Mouse (Mus musculus) limb, embryonic 12.5 days (tissue): Measurements from ENCODE around the gene Txnl4b. TPM values are rescaled to one million over a fixed set of nuclear protein-coding genes. Genes with fewer than 3 reads are reported as not detected.

Source experiments
- ATAC-seq: fragments of 200-750 bp; cut with Nextera tagmentation; 2 replicates; pipeline ENCODE4 v1.8.0; 2017; ENCODE audit warnings: low read depth, moderate TSS enrichment; ENCODE audit not compliant: insufficient number of reproducible peaks, insufficient read depth, low FRiP score, low TSS enrichment
- H3K27ac ChIP-seq: fragments of 300-500 bp; sonication (generic); 2 replicates; pipeline ENCODE4 v1.5.1; 2016; ENCODE audit warnings: mild to moderate bottlenecking, moderate library complexity
- H3K27me3 ChIP-seq: fragments of 300-500 bp; sonication (generic); 2 replicates; pipeline ENCODE4 v1.6.1; 2016; ENCODE audit warnings: mild to moderate bottlenecking, moderate library complexity
- H3K36me3 ChIP-seq: fragments of 300-500 bp; sonication (generic); 2 replicates; pipeline ENCODE4 v1.6.1; 2016; ENCODE audit warnings: mild to moderate bottlenecking, moderate library complexity
- H3K4me1 ChIP-seq: fragments of 300-500 bp; sonication (generic); replicated peaks from 2 replicates; pipeline ENCODE4 v1.6.1; 2016
- H3K4me2 ChIP-seq: fragments of 300-500 bp; sonication (generic); 2 replicates; pipeline ENCODE4 v1.6.1; 2016; ENCODE audit warnings: mild to moderate bottlenecking, moderate library complexity
- H3K4me3 ChIP-seq: fragments of 300-500 bp; sonication (generic); replicated peaks from 2 replicates; pipeline ENCODE4 v1.5.1; 2016; ENCODE audit warnings: mild to moderate bottlenecking
- H3K9ac ChIP-seq: fragments of 300-500 bp; sonication (generic); replicated peaks from 2 replicates; pipeline ENCODE4 v1.6.1; 2016; ENCODE audit warnings: mild to moderate bottlenecking, moderate library complexity
- H3K9me3 ChIP-seq: fragments of 300-500 bp; sonication (generic); 2 replicates; pipeline ENCODE4 v1.6.1; 2016; ENCODE audit warnings: mild to moderate bottlenecking, moderate library complexity
- WGBS: fragments of 180-500 bp; shearing (Covaris S2); methylation state at CpG from one replicate; pipeline ENCODE4 v1.1.7; 2016; 5-methylcytosine and 5-hydroxymethylcytosine counted together
- polyA plus RNA-seq: library from polyadenylated mRNA; unstranded; fragments of >200 nt; fragmentation: Nextera tagmentation; extraction: Ambion mirVana; gene quantifications from 2 replicates; pipeline ENCODE4 v1.2.1, GENCODE M21; 2016

Gene Txnl4b
- polyA plus RNA-seq, result 20.0 and 22.7 TPM in 2 replicates

- peaks cover 16% of the 10 kb centered on the region for H3K4me1 ChIP-seq
- H3K27ac ChIP-seq, result peak within 1 kb of the TSS; percentile 92
- H3K9ac ChIP-seq, result peak within 1 kb of the TSS; percentile 93
- no peaks in the 10 kb centered on the region for H3K27me3 ChIP-seq
- peak within 1 kb of the TSS; percentile 89 for H3K4me3 ChIP-seq
- ATAC-seq, result peak; percentile 99
- H3K9me3 ChIP-seq, result no peaks in the 10 kb centered on the region
- WGBS, result under 1% methylated on average over 52 of the region's 52 CpGs
- peaks cover 39% of the 10 kb centered on the region for H3K36me3 ChIP-seq
- peak within 1 kb of the TSS; percentile 80 for H3K4me2 ChIP-seq
These were observed at the start of gene Txnl4b, which contains the start of gene Dhx38 for GRCm38 (mm10) chr8:109565498-109566333. Gene Txnl4b (plus strand): TSS chr8:109565892. Gene Dhx38 (minus strand): TSS chr8:109565861.

GRCm38 (mm10) chr8:109524008-109524407 is 41.7 kb upstream of the Txnl4b start:
- 88% methylated on average over 2 of the region's 2 CpGs for WGBS
- H3K4me2 ChIP-seq, result no peak overlapping the region
- H3K9ac ChIP-seq, result no peak overlapping the region
- no peak overlapping the region for H3K27ac ChIP-seq
- no peaks in the 10 kb centered on the region for H3K27me3 ChIP-seq
- H3K4me3 ChIP-seq, result no peak overlapping the region
- 0 out of 2 replicates have a peak, but pooled peaks cover 3% of the 10 kb centered on the region for H3K9me3 ChIP-seq
- H3K36me3 ChIP-seq, result no peaks in the 10 kb centered on the region
- no peaks in the 10 kb centered on the region for H3K4me1 ChIP-seq
- no peak for ATAC-seq

- no peak for ATAC-seq
These were observed 30.3 kb upstream of the Txnl4b start for GRCm38 (mm10) chr8:109535140-109535990.

DNA sequence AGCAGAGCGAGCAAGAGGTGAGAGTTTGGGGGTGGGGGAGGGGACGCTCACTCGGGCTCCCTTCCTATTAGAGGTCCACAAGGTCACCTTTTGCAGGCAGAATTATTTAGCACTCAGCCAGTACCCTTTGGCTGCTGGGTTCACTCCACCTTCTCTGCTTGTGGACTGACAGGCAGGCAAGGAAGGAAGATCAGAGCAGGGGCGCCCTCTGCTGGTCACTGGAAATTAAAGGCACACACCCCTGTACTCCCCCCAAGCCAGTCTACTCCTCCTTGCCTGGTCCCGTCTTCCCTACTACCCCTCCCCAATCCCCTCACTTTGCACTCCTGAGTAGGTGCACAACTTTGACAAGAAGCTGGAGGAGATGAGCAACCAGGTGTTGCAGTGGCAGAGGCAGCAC is 29.0 kb upstream of the Txnl4b start:
- Histone ChIP-seq H3K4me2 (peak overlapping the region; percentile 44), H3K4me1 (peaks cover 9% of the 10 kb centered on the region), H3K27me3 (no peaks in the 10 kb centered on the region; the same call in 1 of the 2 replicates), H3K9me3 (no peaks in the 10 kb centered on the region), H3K36me3 (no peaks in the 10 kb centered on the region), H3K9ac (0 out of 2 replicates have a peak overlapping the region, but pooled peaks have one; percentile 28), H3K27ac (no peak overlapping the region), H3K4me3 (peak overlapping the region; percentile 17; the same call in 1 of the 2 replicates)
- 2% methylated on average over 5 of the region's 5 CpGs for WGBS
- ATAC-seq, result peak; percentile 87

More at GRCm38 (mm10) chr8:109535140-109535990, 30.3 kb upstream of the Txnl4b start:
- Histone ChIP-seq H3K4me1 (peaks cover 12% of the 10 kb centered on the region), H3K9ac (no peak overlapping the region), H3K36me3 (no peaks in the 10 kb centered on the region), H3K4me3 (no peak overlapping the region), H3K27ac (no peak overlapping the region), H3K27me3 (no peaks in the 10 kb centered on the region; the same call in 1 of the 2 replicates), H3K9me3 (no peaks in the 10 kb centered on the region), H3K4me2 (no peak overlapping the region)
- 88% methylated on average over 19 of the region's 19 CpGs for WGBS

- peaks cover 17% of the 10 kb centered on the region for H3K36me3 ChIP-seq
- H3K9me3 ChIP-seq, result no peaks in the 10 kb centered on the region
- H3K4me3 ChIP-seq, result no peak overlapping the region
- peak overlapping the region; percentile 32; the same call in 1 of the 2 replicates for H3K27ac ChIP-seq
- no peak overlapping the region for H3K4me2 ChIP-seq
- peaks cover 11% of the 10 kb centered on the region for H3K4me1 ChIP-seq
- no peaks in the 10 kb centered on the region; the same call in 1 of the 2 replicates for H3K27me3 ChIP-seq
- ATAC-seq, result no peak
- WGBS, result 71% methylated on average over 5 of the region's 5 CpGs
- H3K9ac ChIP-seq, result no peak overlapping the region
These were observed 23.5 kb upstream of the Txnl4b start for GRCm38 (mm10) chr8:109542165-109542564.

DNA sequence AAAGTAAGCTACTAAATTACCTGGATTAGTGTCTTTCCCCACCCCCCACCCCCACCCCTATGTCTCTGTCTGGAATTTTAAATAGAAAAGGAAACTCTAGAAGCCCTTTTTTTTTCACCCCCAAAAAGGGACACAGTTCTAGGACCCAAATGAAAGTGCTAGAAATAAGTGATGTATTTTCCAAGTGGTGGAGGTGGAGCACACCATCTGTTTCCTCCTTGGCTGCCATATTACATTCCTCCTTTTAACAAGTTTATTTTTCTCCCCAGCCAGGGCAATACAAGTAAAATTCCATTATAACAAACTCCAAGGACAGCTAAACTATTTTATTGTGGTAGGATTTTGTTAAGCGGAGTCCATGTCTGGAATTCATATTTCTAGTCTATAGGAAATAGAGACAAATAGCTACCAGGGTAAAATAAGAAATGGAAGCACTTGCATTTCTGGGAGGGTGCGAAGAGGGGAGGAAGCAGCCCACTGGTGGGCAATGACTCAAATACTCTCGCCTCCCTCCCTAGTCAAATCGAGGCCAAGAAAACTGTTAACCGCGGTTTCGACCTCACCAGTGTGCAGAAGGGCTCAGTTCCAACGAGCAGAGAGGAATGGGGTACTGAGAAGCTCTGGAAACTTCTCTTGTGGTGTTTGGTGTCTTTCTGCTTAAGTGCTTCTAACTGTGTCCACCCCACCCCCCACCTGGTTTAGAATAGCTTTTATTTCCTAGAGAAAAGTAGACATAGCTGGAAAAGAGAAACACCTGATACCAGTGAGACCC is 22.8 kb upstream of the Txnl4b start:
- no peak for ATAC-seq
- Histone ChIP-seq H3K9me3 (no peaks in the 10 kb centered on the region), H3K4me3 (no peak overlapping the region), H3K9ac (no peak overlapping the region), H3K27ac (peak overlapping the region; percentile 32; the same call in 1 of the 2 replicates), H3K4me2 (no peak overlapping the region), H3K27me3 (no peaks in the 10 kb centered on the region; the same call in 1 of the 2 replicates), H3K36me3 (peaks cover 25% of the 10 kb centered on the region), H3K4me1 (peaks cover 11% of the 10 kb centered on the region)
- 74% methylated on average over 8 of the region's 8 CpGs for WGBS

- Histone ChIP-seq H3K27ac (no peak overlapping the region), H3K4me2 (no peak overlapping the region), H3K27me3 (no peaks in the 10 kb centered on the region), H3K36me3 (peaks cover 36% of the 10 kb centered on the region), H3K9ac (no peak overlapping the region), H3K4me3 (no peak overlapping the region), H3K4me1 (peaks cover 11% of the 10 kb centered on the region), H3K9me3 (no peaks in the 10 kb centered on the region)
- no peak for ATAC-seq
- 45% methylated on average over 3 of the region's 3 CpGs for WGBS
These were observed 21.6 kb upstream of the Txnl4b start for GRCm38 (mm10) chr8:109544049-109544448.

- Histone ChIP-seq H3K27ac (no peak overlapping the region), H3K27me3 (no peaks in the 10 kb centered on the region), H3K9me3 (no peaks in the 10 kb centered on the region), H3K36me3 (peaks cover 100% of the 10 kb centered on the region), H3K9ac (no peak overlapping the region), H3K4me2 (no peak overlapping the region), H3K4me3 (no peak overlapping the region), H3K4me1 (no peaks in the 10 kb centered on the region)
- no peak for ATAC-seq
- 40% methylated on average over 3 of the region's 3 CpGs for WGBS
These were observed 14.0 kb upstream of the Txnl4b start for GRCm38 (mm10) chr8:109551663-109552062.

DNA sequence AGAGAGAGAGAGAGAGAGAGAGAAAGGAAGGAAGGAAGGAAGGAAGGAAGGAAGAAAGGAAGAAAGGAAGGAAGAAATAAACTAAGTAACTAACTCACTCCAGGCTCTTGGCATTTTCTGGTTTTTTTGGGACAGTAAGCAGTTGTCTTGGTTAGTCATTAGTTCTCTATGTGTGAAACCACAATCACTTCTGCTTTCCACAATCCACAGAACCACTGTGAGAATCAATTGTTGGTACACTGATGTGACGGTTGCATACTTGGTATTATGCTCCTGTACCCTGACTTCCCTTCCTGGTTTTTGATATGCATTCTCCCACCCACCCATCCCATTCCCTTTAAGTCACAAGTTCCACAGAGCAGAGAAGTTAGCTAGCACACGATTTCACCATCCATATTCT is 1.8 kb upstream of the Txnl4b start:
- H3K4me2 ChIP-seq, result peak overlapping the region; percentile 80
- H3K36me3 ChIP-seq, result peaks cover 41% of the 10 kb centered on the region
- no peak overlapping the region for H3K9ac ChIP-seq
- H3K9me3 ChIP-seq, result no peaks in the 10 kb centered on the region
- H3K27me3 ChIP-seq, result no peaks in the 10 kb centered on the region
- ATAC-seq, result no peak
- no peak overlapping the region for H3K27ac ChIP-seq
- H3K4me3 ChIP-seq, result no peak overlapping the region
- H3K4me1 ChIP-seq, result peaks cover 16% of the 10 kb centered on the region
- 88% methylated on average over 2 of the region's 2 CpGs for WGBS

DNA sequence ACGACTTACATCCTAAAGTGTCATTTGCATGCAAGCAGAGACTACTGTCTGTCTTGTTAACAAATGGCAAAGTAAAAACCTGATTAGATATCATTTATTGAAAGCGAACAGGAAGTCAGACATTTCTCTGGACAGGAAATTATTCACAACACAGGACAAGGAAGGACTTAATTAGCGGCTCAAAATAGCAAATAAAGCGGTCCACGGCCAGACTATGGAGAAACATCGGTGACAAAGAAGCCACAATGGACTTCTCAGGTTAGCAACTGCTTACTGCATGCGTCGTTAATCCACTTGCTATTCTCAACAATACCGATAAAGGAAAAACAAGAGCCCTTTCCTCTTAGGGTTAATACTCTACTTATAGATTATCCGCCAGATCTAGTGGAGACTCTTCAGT is 926 bp upstream of the Txnl4b start:
- no peak for ATAC-seq
- peak overlapping the region; percentile 80 for H3K4me2 ChIP-seq
- peaks cover 40% of the 10 kb centered on the region for H3K36me3 ChIP-seq
- whole genome bisulfite sequencing, result 4% methylated on average over 10 of the region's 10 CpGs
- H3K4me3 ChIP-seq, result peak overlapping the region; percentile 89
- H3K4me1 ChIP-seq, result peaks cover 16% of the 10 kb centered on the region
- peak overlapping the region; percentile 93 for H3K9ac ChIP-seq
- H3K27ac ChIP-seq, result no peak overlapping the region; the same call in 1 of the 2 replicates
- no peaks in the 10 kb centered on the region for H3K9me3 ChIP-seq
- no peaks in the 10 kb centered on the region for H3K27me3 ChIP-seq
